Mouse (Mus musculus) heart, adult 2 months (tissue): Measurements from ENCODE around the gene Mst1.

ENCODE experiments used
- CTCF ChIP-seq: fragments of 200-600 bp; IDR thresholded peaks from 2 replicates; pipeline ENCODE4 v1.8.1; 2022; ENCODE audit warnings: antibody characterized with exemption, mild to moderate bottlenecking, moderate library complexity
- EP300 ChIP-seq: fragments of 200-500 bp; IDR thresholded peaks from 2 replicates; pipeline ENCODE4 v1.6.1; 2011; ENCODE audit warnings: low read depth, low read length, control low read depth; ENCODE audit not compliant: insufficient read depth
- POLR2A ChIP-seq: fragments of 200-500 bp; IDR thresholded peaks from 2 replicates; pipeline ENCODE4 v1.6.1; 2011; ENCODE audit warnings: mild to moderate bottlenecking, low read depth, low read length, control low read depth; ENCODE audit not compliant: insufficient read depth

DNA sequence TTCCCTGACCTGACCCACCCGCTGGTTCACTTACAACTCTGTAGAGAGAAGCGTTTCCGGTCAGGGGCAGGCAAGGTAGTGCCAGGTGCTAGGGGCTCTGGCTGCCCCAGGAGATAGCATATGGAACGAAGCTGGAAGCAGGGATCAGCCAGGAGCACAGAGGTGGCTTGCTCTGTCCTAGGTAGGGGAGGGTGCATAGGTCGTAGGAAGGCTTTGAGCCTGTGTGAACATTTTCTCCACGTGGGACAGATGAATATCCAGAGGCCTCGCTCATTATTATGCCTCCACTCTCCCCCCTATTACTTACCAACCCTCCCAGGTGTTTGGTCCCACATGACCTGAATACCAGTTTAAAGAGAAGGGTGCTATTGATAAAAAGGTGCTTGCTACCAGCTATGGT, 27.8 kb upstream of the Mst1 start:
- TF ChIP-seq POLR2A (no peak), CTCF (no peak), EP300 (no peak)
